Mouse (Mus musculus): ENCODE measurements around the gene Rfx3. TPM values are rescaled to one million over a fixed set of nuclear protein-coding genes. Genes with fewer than 3 reads are reported as not detected.

Rfx3 gene
- polyA plus RNA-seq, 1 experiment, result 2.2 TPM

- Histone ChIP-seq H3K27me3 (ENCODE audit: control insufficient read depth, insufficient read depth, low read length) (no peaks in the 10 kb centered on the region), H3K4me1 (ENCODE audit: control insufficient read depth, insufficient read depth, insufficient read length) (no peaks in the 10 kb centered on the region), H3K36me3 (ENCODE audit: control insufficient read depth, insufficient read depth, low read length) (peaks cover 2% of the 10 kb centered on the region; the same call in 1 of the 2 replicates), H3K4me3 (ENCODE audit: extremely low read depth, insufficient read depth, insufficient read length) (no peak overlapping the region), H3K27ac (ENCODE audit: insufficient read depth, low read length) (no peak overlapping the region)
- TF ChIP-seq CTCF (IDR thresholded peaks at IDR 0.05; ENCODE audit: extremely low read depth, insufficient read depth, insufficient read length, insufficient replicate concordance) (no peak), POLR2A (IDR thresholded peaks at IDR 0.05; ENCODE audit: low read depth, low read length) (no peak)
- no peak for DNase-seq (ENCODE audit: low read depth in 1 of 2, low spot score in 2 of 2)
- WGBS, result 93% methylated on average over 4 of the region's 4 CpGs
Measured at GRCm38 (mm10) chr19:27847055-27847454, 163.9 kb downstream of the Rfx3 start.

- no peaks in the 10 kb centered on the region for H3K27me3 ChIP-seq (ENCODE audit: control insufficient read depth, insufficient read depth, low read length)
- no peaks in the 10 kb centered on the region for H3K4me1 ChIP-seq (ENCODE audit: control insufficient read depth, insufficient read depth, insufficient read length)
- H3K4me3 ChIP-seq (ENCODE audit: extremely low read depth, insufficient read depth, insufficient read length), result no peak overlapping the region
- 85% methylated on average over 3 of the region's 3 CpGs for WGBS
- DNase-seq (ENCODE audit: low read depth in 1 of 2, low spot score in 2 of 2), result no peak
- H3K36me3 ChIP-seq (ENCODE audit: control insufficient read depth, insufficient read depth, low read length), result no peaks in the 10 kb centered on the region
- no peak overlapping the region for H3K27ac ChIP-seq (ENCODE audit: insufficient read depth, low read length)
- TF ChIP-seq POLR2A (IDR thresholded peaks at IDR 0.05; ENCODE audit: low read depth, low read length) (no peak), CTCF (IDR thresholded peaks at IDR 0.05; ENCODE audit: extremely low read depth, insufficient read depth, insufficient read length, insufficient replicate concordance) (no peak)
Measured at GRCm38 (mm10) chr19:27838635-27839034, 172.3 kb downstream of the Rfx3 start.

GRCm38 (mm10) chr19:27838041-27838440, 172.9 kb downstream of the Rfx3 start:
- WGBS, result 93% methylated on average over 4 of the region's 4 CpGs

GRCm38 (mm10) chr19:27832448-27832847, 178.5 kb downstream of the Rfx3 start:
- 80% methylated on average over 1 of the region's 1 CpGs for WGBS
- no peak overlapping the region for H3K27ac ChIP-seq (ENCODE audit: insufficient read depth, low read length)
- no peak for DNase-seq (ENCODE audit: low read depth in 1 of 2, low spot score in 2 of 2)
- H3K27me3 ChIP-seq (ENCODE audit: control insufficient read depth, insufficient read depth, low read length), result no peaks in the 10 kb centered on the region
- H3K4me1 ChIP-seq (ENCODE audit: control insufficient read depth, insufficient read depth, insufficient read length), result no peaks in the 10 kb centered on the region
- H3K4me3 ChIP-seq (ENCODE audit: extremely low read depth, insufficient read depth, insufficient read length), result no peak overlapping the region
- TF ChIP-seq CTCF (IDR thresholded peaks at IDR 0.05; ENCODE audit: extremely low read depth, insufficient read depth, insufficient read length, insufficient replicate concordance) (no peak), POLR2A (IDR thresholded peaks at IDR 0.05; ENCODE audit: low read depth, low read length) (no peak)
- H3K36me3 ChIP-seq (ENCODE audit: control insufficient read depth, insufficient read depth, low read length), result no peaks in the 10 kb centered on the region; the same call in 1 of the 2 replicates

More at GRCm38 (mm10) chr19:27838041-27838440, 172.9 kb downstream of the Rfx3 start:
- DNase-seq (ENCODE audit: low read depth in 1 of 2, low spot score in 2 of 2), result no peak
- no peaks in the 10 kb centered on the region for H3K4me1 ChIP-seq (ENCODE audit: control insufficient read depth, insufficient read depth, insufficient read length)
- no peak overlapping the region for H3K27ac ChIP-seq (ENCODE audit: insufficient read depth, low read length)
- no peaks in the 10 kb centered on the region for H3K27me3 ChIP-seq (ENCODE audit: control insufficient read depth, insufficient read depth, low read length)
- H3K4me3 ChIP-seq (ENCODE audit: extremely low read depth, insufficient read depth, insufficient read length), result no peak overlapping the region
- TF ChIP-seq CTCF (IDR thresholded peaks at IDR 0.05; ENCODE audit: extremely low read depth, insufficient read depth, insufficient read length, insufficient replicate concordance) (no peak), POLR2A (IDR thresholded peaks at IDR 0.05; ENCODE audit: low read depth, low read length) (no peak)
- H3K36me3 ChIP-seq (ENCODE audit: control insufficient read depth, insufficient read depth, low read length), result no peaks in the 10 kb centered on the region

GRCm38 (mm10) chr19:27828316-27828715, 182.7 kb downstream of the Rfx3 start:
- DNase-seq (ENCODE audit: low read depth in 1 of 2, low spot score in 2 of 2), result no peak
- no peaks in the 10 kb centered on the region for H3K4me1 ChIP-seq (ENCODE audit: control insufficient read depth, insufficient read depth, insufficient read length)
- TF ChIP-seq CTCF (IDR thresholded peaks at IDR 0.05; ENCODE audit: extremely low read depth, insufficient read depth, insufficient read length, insufficient replicate concordance) (no peak), POLR2A (IDR thresholded peaks at IDR 0.05; ENCODE audit: low read depth, low read length) (no peak)
- no peak overlapping the region for H3K4me3 ChIP-seq (ENCODE audit: extremely low read depth, insufficient read depth, insufficient read length)
- no peaks in the 10 kb centered on the region; the same call in 1 of the 2 replicates for H3K36me3 ChIP-seq (ENCODE audit: control insufficient read depth, insufficient read depth, low read length)
- no peak overlapping the region for H3K27ac ChIP-seq (ENCODE audit: insufficient read depth, low read length)
- 65% methylated on average over 1 of the region's 1 CpGs for WGBS
- no peaks in the 10 kb centered on the region for H3K27me3 ChIP-seq (ENCODE audit: control insufficient read depth, insufficient read depth, low read length)

GRCm38 (mm10) chr19:27817661-27818060, 193.3 kb downstream of the Rfx3 start:
- H3K27ac ChIP-seq (ENCODE audit: insufficient read depth, low read length), result no peak overlapping the region
- DNase-seq (ENCODE audit: low read depth in 1 of 2, low spot score in 2 of 2), result no peak
- H3K4me1 ChIP-seq (ENCODE audit: control insufficient read depth, insufficient read depth, insufficient read length), result no peaks in the 10 kb centered on the region
- H3K4me3 ChIP-seq (ENCODE audit: extremely low read depth, insufficient read depth, insufficient read length), result no peak overlapping the region; the same call in 1 of the 2 replicates
- H3K36me3 ChIP-seq (ENCODE audit: control insufficient read depth, insufficient read depth, low read length), result peaks cover under 1% of the 10 kb centered on the region; the same call in 1 of the 2 replicates
- H3K27me3 ChIP-seq (ENCODE audit: control insufficient read depth, insufficient read depth, low read length), result no peaks in the 10 kb centered on the region
- no peak for TF ChIP-seq CTCF (IDR thresholded peaks at IDR 0.05; ENCODE audit: extremely low read depth, insufficient read depth, insufficient read length, insufficient replicate concordance)
- TF ChIP-seq POLR2A (IDR thresholded peaks at IDR 0.05; ENCODE audit: low read depth, low read length), result no peak

- DNase-seq (ENCODE audit: low read depth in 1 of 2, low spot score in 2 of 2), result no peak
- H3K4me3 ChIP-seq (ENCODE audit: extremely low read depth, insufficient read depth, insufficient read length), result no peak overlapping the region
- no peaks in the 10 kb centered on the region for H3K27me3 ChIP-seq (ENCODE audit: control insufficient read depth, insufficient read depth, low read length)
- H3K36me3 ChIP-seq (ENCODE audit: control insufficient read depth, insufficient read depth, low read length), result peaks cover 6% of the 10 kb centered on the region; the same call in 1 of the 2 replicates
- TF ChIP-seq POLR2A (IDR thresholded peaks at IDR 0.05; ENCODE audit: low read depth, low read length) (no peak), CTCF (IDR thresholded peaks at IDR 0.05; ENCODE audit: extremely low read depth, insufficient read depth, insufficient read length, insufficient replicate concordance) (no peak)
- 86% methylated on average over 4 of the region's 4 CpGs for WGBS
- no peak overlapping the region for H3K27ac ChIP-seq (ENCODE audit: insufficient read depth, low read length)
- no peaks in the 10 kb centered on the region for H3K4me1 ChIP-seq (ENCODE audit: control insufficient read depth, insufficient read depth, insufficient read length)
Measured at GRCm38 (mm10) chr19:27780030-27780429, 230.9 kb downstream of the Rfx3 start.

All from spleen, adult 2 months (tissue).